Mouse (Mus musculus): ENCODE data around the gene Rxfp1. TPM values are rescaled to one million over a fixed set of nuclear protein-coding genes. Genes with fewer than 3 reads are reported as not detected.

Gene Rxfp1
- polyA plus RNA-seq, 1 experiment from 2014 or later, result not detected

Other genes starting within 250 kb of the Rxfp1 start
- 3.0 and 3.8 TPM in 2 replicates for gene Fnip2, start 170.1 kb downstream of the Rxfp1 start, polyA plus RNA-seq (2015; fragmentation: Nextera tagmentation; extraction: Ambion mirVana)
- gene Ppid, start 146.5 kb downstream of the Rxfp1 start, polyA plus RNA-seq (2015; fragmentation: Nextera tagmentation; extraction: Ambion mirVana), result 134 and 150 TPM in 2 replicates
- gene 4930579G24Rik, start 108.8 kb downstream of the Rxfp1 start, polyA plus RNA-seq (2015; fragmentation: Nextera tagmentation; extraction: Ambion mirVana), result 25.6 and 27.1 TPM in 2 replicates
- gene Etfdh, start 108.4 kb downstream of the Rxfp1 start, polyA plus RNA-seq (2015; fragmentation: Nextera tagmentation; extraction: Ambion mirVana), result 74.8 TPM in 2 replicates
- gene Tmem144, start 114.9 kb upstream of the Rxfp1 start, polyA plus RNA-seq (2015; fragmentation: Nextera tagmentation; extraction: Ambion mirVana), result 3.8 and 4.4 TPM in 2 replicates
- gene Fam198b, start 146.7 kb upstream of the Rxfp1 start, polyA plus RNA-seq (2015; fragmentation: Nextera tagmentation; extraction: Ambion mirVana), result 18.9 and 19.5 TPM in 2 replicates

Data from stomach, embryonic 16.5 days (tissue).